In genomic region chr9:121903476-121904305, GRCm38 (mm10) we compare ENCODE assay signal across 14 mouse cellular contexts. TPM values are rescaled to one million over a fixed set of nuclear protein-coding genes. Genes with fewer than 3 reads are reported as not detected.
DNase-seq lines count a peak whose midpoint lies in the region; ATAC-seq and TF ChIP-seq lines count a peak whose summit lies in the region.
"Had no signal": no experiment of that assay in that cellular context is flagged by ENCODE, and none has a peak within 500 bp of the region (broad histone marks: within the 10 kb centered on the region; RNA-seq: fewer than 3 reads in every experiment).

No protein-coding gene starts in this region.

- no peak overlapping the region for H3K4me2 ChIP-seq in heart, embryonic 12.5 days
- H3K4me2 ChIP-seq in stomach, embryonic 16.5 days (ENCODE audit: low read depth, low read length): no peak overlapping the region
- H3K4me2 ChIP-seq in stomach, postnatal 0 days (replicated peaks; ENCODE audit: low read depth): no peak overlapping the region

- DNase-seq in heart, adult 11 months: peak; percentile 96
- DNase-seq in stomach, postnatal 0 days (ENCODE audit: low spot score): no peak
- peak; percentile 81 to 82 for DNase-seq in cerebellum, postnatal 10 days
- peak; percentile 48 for DNase-seq in splenic B cell, adult 2 months (ENCODE audit: low read depth, low spot score)
- DNase-seq in layer of hippocampus, postnatal 14 days (ENCODE audit: low spot score in 2 of 2): no peak
- DNase-seq: embryo, embryonic 11 days; lung, postnatal 36 days had no signal

- peaks cover 8% of the 10 kb centered on the region; the same call in 1 of the 2 replicates for H3K4me1 ChIP-seq in heart, embryonic 12.5 days (replicated peaks)
- no peaks in the 10 kb centered on the region for H3K4me1 ChIP-seq in stomach, embryonic 16.5 days (ENCODE audit: control insufficient read depth, insufficient read depth, low read length)
- no peaks in the 10 kb centered on the region for H3K4me1 ChIP-seq in stomach, postnatal 0 days (replicated peaks; ENCODE audit: control insufficient read depth, insufficient read depth)

- no peak for TF ChIP-seq CTCF in stomach, postnatal 0 days (IDR thresholded peaks at IDR 0.05; ENCODE audit: low read depth)

- H3K27ac ChIP-seq in heart, embryonic 12.5 days (ENCODE audit: poor library complexity, severe bottlenecking): no peak overlapping the region
- no peak overlapping the region for H3K27ac ChIP-seq in stomach, embryonic 16.5 days (ENCODE audit: low read length)
- H3K27ac ChIP-seq in stomach, postnatal 0 days (replicated peaks): no peak overlapping the region

- WGBS in heart, embryonic 12.5 days: 63% methylated on average over 8 of the region's 8 CpGs
- 78% methylated on average over 8 of the region's 8 CpGs for WGBS in stomach, embryonic 16.5 days
- 59% methylated on average over 8 of the region's 8 CpGs for WGBS in stomach, postnatal 0 days

- no peak for ATAC-seq in heart, embryonic 12.5 days (ENCODE audit: insufficient number of reproducible peaks, low FRiP score)
- ATAC-seq in stomach, embryonic 16.5 days (ENCODE audit: insufficient read depth, low FRiP score): peak; percentile 40; the same call in 1 of the 2 replicates
- ATAC-seq in stomach, postnatal 0 days (ENCODE audit: low FRiP score, low TSS enrichment): no peak; the same call in 1 of the 2 replicates
- no peak for ATAC-seq in erythroid progenitor cell, adult 5-6 weeks (replicated peaks; ENCODE audit: low FRiP score, poor library complexity, severe bottlenecking)
- ATAC-seq: forebrain, embryonic 14.5 days had no signal

- no peak for TF ChIP-seq EP300 in stomach, postnatal 0 days (optimal IDR thresholded peaks at IDR 0.05)

- no peaks in the 10 kb centered on the region for H3K9me3 ChIP-seq in heart, embryonic 12.5 days (replicated peaks)
- no peaks in the 10 kb centered on the region for H3K9me3 ChIP-seq in stomach, embryonic 16.5 days (replicated peaks; ENCODE audit: control insufficient read depth, low read length)
- no peaks in the 10 kb centered on the region for H3K9me3 ChIP-seq in stomach, postnatal 0 days (ENCODE audit: control insufficient read depth, low read length)

- H3K27me3 ChIP-seq in heart, embryonic 12.5 days (replicated peaks): 0 out of 2 replicates have a peak, but pooled peaks cover 3% of the 10 kb centered on the region
- H3K27me3 ChIP-seq in stomach, embryonic 16.5 days (ENCODE audit: control insufficient read depth, insufficient read depth, low read length): no peaks in the 10 kb centered on the region
- H3K27me3 ChIP-seq in stomach, postnatal 0 days (ENCODE audit: control insufficient read depth, insufficient read depth, low read length): no peaks in the 10 kb centered on the region
- no peaks in the 10 kb centered on the region for H3K27me3 ChIP-seq in splenic B cell, adult 2 months (ENCODE audit: control insufficient read depth, insufficient read depth, low read length, poor library complexity, severe bottlenecking)

- H3K4me3 ChIP-seq in heart, embryonic 12.5 days: no peak overlapping the region
- H3K4me3 ChIP-seq in stomach, embryonic 16.5 days (replicated peaks; ENCODE audit: low read length): no peak overlapping the region
- no peak overlapping the region for H3K4me3 ChIP-seq in stomach, postnatal 0 days (ENCODE audit: low read depth, low read length)

- no peaks in the 10 kb centered on the region for H3K36me3 ChIP-seq in heart, embryonic 12.5 days
- no peaks in the 10 kb centered on the region for H3K36me3 ChIP-seq in stomach, embryonic 16.5 days (ENCODE audit: control insufficient read depth, insufficient read depth, low read length)
- H3K36me3 ChIP-seq in stomach, postnatal 0 days (ENCODE audit: control insufficient read depth, insufficient read depth, low read length): no peaks in the 10 kb centered on the region
- no peaks in the 10 kb centered on the region for H3K36me3 ChIP-seq in splenic B cell, adult 2 months (ENCODE audit: control insufficient read depth, insufficient read depth, low read length, poor library complexity, severe bottlenecking)

- H3K9ac ChIP-seq in heart, embryonic 12.5 days: no peak overlapping the region
- no peak overlapping the region for H3K9ac ChIP-seq in stomach, embryonic 16.5 days (ENCODE audit: low read length)
- H3K9ac ChIP-seq in stomach, postnatal 0 days (ENCODE audit: low read length): no peak overlapping the region

RNA-seq across cellular contexts. Expression of gene Ackr2, which starts 5.5 kb away (rescaled TPM):
- polyA plus RNA-seq in heart, embryonic 12.5 days (2016; fragmentation: Nextera tagmentation; extraction: Ambion mirVana): 0.09 and 0.32 TPM in 2 replicates
- 0.45 and 0.63 TPM in 2 replicates for polyA plus RNA-seq in stomach, embryonic 16.5 days (2015; fragmentation: Nextera tagmentation; extraction: Ambion mirVana)
- polyA plus RNA-seq in stomach, postnatal 0 days (2015; fragmentation: Nextera tagmentation; extraction: Ambion mirVana): 0.28 and 0.35 TPM in 2 replicates
- not detected in 2 replicates for total RNA-seq in erythroid progenitor cell, adult 5-6 weeks (2015; ENCODE audit: low replicate concordance)
- not detected in 2 replicates for total RNA-seq in erythroid progenitor cell, adult 5-6 weeks (2017; ENCODE audit: low replicate concordance)
- 1 to 10 TPM; 2.6 to 4.2 TPM for total RNA-seq in layer of hippocampus, postnatal 14 days (2021)

RNA-seq across cellular contexts. Expression of gene Cyp8b1, which starts 12.4 kb away (rescaled TPM):
- not detected in 2 replicates for polyA plus RNA-seq in heart, embryonic 12.5 days (2016; fragmentation: Nextera tagmentation; extraction: Ambion mirVana)
- 0.35 and 0.37 TPM in 2 replicates for polyA plus RNA-seq in stomach, embryonic 16.5 days (2015; fragmentation: Nextera tagmentation; extraction: Ambion mirVana)
- polyA plus RNA-seq in stomach, postnatal 0 days (2015; fragmentation: Nextera tagmentation; extraction: Ambion mirVana): 0.85 and 1.2 TPM in 2 replicates
- total RNA-seq in erythroid progenitor cell, adult 5-6 weeks (2015; ENCODE audit: low replicate concordance): not detected in 2 replicates
- total RNA-seq in erythroid progenitor cell, adult 5-6 weeks (2017; ENCODE audit: low replicate concordance): not detected in 2 replicates
- total RNA-seq in layer of hippocampus, postnatal 14 days (2021): not detected
- total RNA-seq: left cerebral cortex, postnatal 25 days had no signal
- polyA plus RNA-seq: forebrain, embryonic 14.5 days; heart, postnatal 0 days; kidney, embryonic 16.5 days had no signal

RNA-seq across cellular contexts. Expression of gene Higd1a, which starts 45.5 kb away (rescaled TPM):
- 237 and 257 TPM in 2 replicates for polyA plus RNA-seq in heart, embryonic 12.5 days (2016; fragmentation: Nextera tagmentation; extraction: Ambion mirVana)
- 293 and 317 TPM in 2 replicates for polyA plus RNA-seq in stomach, embryonic 16.5 days (2015; fragmentation: Nextera tagmentation; extraction: Ambion mirVana)
- polyA plus RNA-seq in stomach, postnatal 0 days (2015; fragmentation: Nextera tagmentation; extraction: Ambion mirVana): 631 and 679 TPM in 2 replicates
- total RNA-seq in erythroid progenitor cell, adult 5-6 weeks (2015; ENCODE audit: low replicate concordance): 23.4 and 24.3 TPM in 2 replicates
- total RNA-seq in erythroid progenitor cell, adult 5-6 weeks (2017; ENCODE audit: low replicate concordance): 11.7 and 19.4 TPM in 2 replicates
- total RNA-seq in layer of hippocampus, postnatal 14 days (2021): 100 to 1,000 TPM in 1 of 2 experiments, 10 to 100 TPM in 1; 96.5 to 101 TPM

RNA-seq across cellular contexts. Expression of gene Fam198a, which starts 47.1 kb away (rescaled TPM):
- polyA plus RNA-seq in heart, embryonic 12.5 days (2016; fragmentation: Nextera tagmentation; extraction: Ambion mirVana): 0.68 and 1.00 TPM in 2 replicates
- polyA plus RNA-seq in stomach, embryonic 16.5 days (2015; fragmentation: Nextera tagmentation; extraction: Ambion mirVana): 5.8 and 6.7 TPM in 2 replicates
- 2.7 and 2.8 TPM in 2 replicates for polyA plus RNA-seq in stomach, postnatal 0 days (2015; fragmentation: Nextera tagmentation; extraction: Ambion mirVana)
- not detected in 2 replicates for total RNA-seq in erythroid progenitor cell, adult 5-6 weeks (2015; ENCODE audit: low replicate concordance)
- total RNA-seq in erythroid progenitor cell, adult 5-6 weeks (2017; ENCODE audit: low replicate concordance): not detected in 2 replicates
- 1 to 10 TPM; 3.5 to 4.7 TPM for total RNA-seq in layer of hippocampus, postnatal 14 days (2021)

Comparison
In these comparisons a context has a peak if more than half of its experiments do, and no peak if none do; other contexts are left out.
1. DNase-seq: peak in heart, adult 11 months (single experiment), cerebellum, postnatal 10 days (2 of 2) and splenic B cell, adult 2 months (single experiment); none in stomach, postnatal 0 days (single experiment) and layer of hippocampus, postnatal 14 days (0 of 2).